Mouse (Mus musculus) CH12.LX (cell line): Measurements from ENCODE around the gene Sst. TPM values are rescaled to one million over a fixed set of nuclear protein-coding genes. Genes with fewer than 3 reads are reported as not detected.

Source experiments
- DNase-seq: peaks from one replicate; pipeline ENCODE4 v3.0.0-alpha.2; 2013; ENCODE audit errors: extremely low read depth
- H3K27ac ChIP-seq: 2 replicates; pipeline ENCODE4 v1.5.1; 2012; ENCODE audit warnings: low read depth, mild to moderate bottlenecking, control low read depth, moderate library complexity; ENCODE audit not compliant: insufficient read depth
- H3K27me3 ChIP-seq: replicated peaks from 2 replicates; pipeline ENCODE3; 2012; ENCODE audit warnings: inconsistent platforms
- H3K36me3 ChIP-seq, 2 experiments: replicated peaks in 1 of 2; 2 replicates each; pipeline versions ENCODE3 to v1.6.1; 2012; ENCODE audit warnings: inconsistent platforms in 1 of 2, low read length in 1 of 2, mild to moderate bottlenecking in 1 of 2, mixed read lengths in 1 of 2, moderate library complexity in 1 of 2; ENCODE audit not compliant: control insufficient read depth in 1 of 2, insufficient read depth in 1 of 2
- H3K4me1 ChIP-seq, 2 experiments: 2 replicates each; pipeline ENCODE4 v1.6.1; 2012; ENCODE audit warnings: inconsistent platforms in 1 of 2, moderate library complexity in 1 of 2; ENCODE audit not compliant: insufficient read depth in 2 of 2, control insufficient read depth in 1 of 2
- H3K4me2 ChIP-seq: 2 replicates; pipeline ENCODE4 v1.6.1; 2012; ENCODE audit warnings: low read depth, mild to moderate bottlenecking, control low read depth; ENCODE audit not compliant: poor library complexity, insufficient read depth, severe bottlenecking
- H3K4me3 ChIP-seq, 3 experiments: fragments of 150-350 bp in 1 of 3; sonication (generic) in 1 of 3; replicated peaks in 1 of 3; 2 replicates each; pipeline versions ENCODE3 to v1.5.1; 2011 to 2012; ENCODE audit warnings: low read depth in 2 of 3, low read length in 2 of 3, mild to moderate bottlenecking in 2 of 3, moderate library complexity in 2 of 3, control low read depth in 1 of 3, improper control_type of control experiment in 1 of 3, inconsistent platforms in 1 of 3, mixed read lengths in 1 of 3; ENCODE audit not compliant: poor library complexity in 1 of 3
- H3K79me2 ChIP-seq: replicated peaks from 2 replicates; pipeline ENCODE4 v1.6.1; 2012; ENCODE audit warnings: mild to moderate bottlenecking, moderate library complexity; ENCODE audit not compliant: control insufficient read depth, poor library complexity, insufficient read depth, severe bottlenecking; ENCODE audit errors: extremely low read depth
- H3K9ac ChIP-seq: 2 replicates; pipeline ENCODE4 v1.6.1; 2012; ENCODE audit warnings: low read depth, mild to moderate bottlenecking, control low read depth, moderate library complexity; ENCODE audit not compliant: insufficient read depth
- H3K9me3 ChIP-seq: replicated peaks from 2 replicates; pipeline ENCODE3; 2012; ENCODE audit warnings: low read length, inconsistent platforms, mixed read lengths
- BHLHE40 ChIP-seq: IDR thresholded peaks from 2 replicates; pipeline ENCODE4 v1.6.1; 2011; ENCODE audit warnings: mild to moderate bottlenecking, low read depth, low read length, improper control_type of control experiment
- CHD1 ChIP-seq: IDR thresholded peaks from 2 replicates; pipeline ENCODE4 v1.6.1; 2012; ENCODE audit warnings: low read depth, low read length, improper control_type of control experiment, inconsistent platforms
- CHD2 ChIP-seq: IDR thresholded peaks from 2 replicates; pipeline ENCODE4 v1.6.1; 2011; ENCODE audit warnings: low read length, improper control_type of control experiment
- CTCF ChIP-seq, 2 experiments: IDR thresholded peaks in 1 of 2; conservative IDR thresholded peaks in 1 of 2; 2 replicates each; pipeline ENCODE4 v1.5.1; 2011 to 2012; ENCODE audit warnings: low read depth in 2 of 2, low read length in 2 of 2, improper control_type of control experiment in 1 of 2, inconsistent platforms in 1 of 2, mild to moderate bottlenecking in 1 of 2, moderate library complexity in 1 of 2
- ELF1 ChIP-seq: IDR thresholded peaks from 2 replicates; pipeline ENCODE4 v1.6.1; 2014; ENCODE audit warnings: low read depth, mild to moderate bottlenecking, inconsistent platforms, low read length, improper control_type of control experiment
- EP300 ChIP-seq: IDR thresholded peaks from 2 replicates; pipeline ENCODE4 v1.6.1; 2011; ENCODE audit warnings: low read length, improper control_type of control experiment
- ETS1 ChIP-seq: conservative IDR thresholded peaks from 2 replicates; pipeline ENCODE4 v1.6.1; 2012; ENCODE audit warnings: low read depth, mild to moderate bottlenecking, inconsistent platforms, low read length, improper control_type of control experiment, moderate library complexity
- GABPA ChIP-seq: IDR thresholded peaks from 2 replicates; pipeline ENCODE4 v1.6.1; 2012; ENCODE audit warnings: low read depth, low read length, improper control_type of control experiment, inconsistent platforms; ENCODE audit not compliant: insufficient replicate concordance
- IRF4 ChIP-seq: IDR thresholded peaks from 2 replicates; pipeline ENCODE4 v1.6.1; 2014; ENCODE audit warnings: low read depth, mild to moderate bottlenecking, inconsistent platforms, low read length, improper control_type of control experiment
- JUN ChIP-seq: IDR thresholded peaks from 2 replicates; pipeline ENCODE4 v1.6.1; 2011; ENCODE audit warnings: low read depth, mild to moderate bottlenecking, low read length, improper control_type of control experiment, moderate library complexity; ENCODE audit not compliant: insufficient read depth
- JUND ChIP-seq: conservative IDR thresholded peaks from 2 replicates; pipeline ENCODE4 v1.6.1; 2011; ENCODE audit warnings: low read depth, low read length, improper control_type of control experiment
- KAT2A ChIP-seq: IDR thresholded peaks from 2 replicates; pipeline ENCODE4 v1.6.1; 2012; ENCODE audit warnings: low read length, improper control_type of control experiment, inconsistent platforms; ENCODE audit not compliant: insufficient replicate concordance
- MAX ChIP-seq: IDR thresholded peaks from 2 replicates; pipeline ENCODE4 v1.6.1; 2011; ENCODE audit warnings: low read length, improper control_type of control experiment
- MYC ChIP-seq: IDR thresholded peaks from 2 replicates; pipeline ENCODE4 v1.6.1; 2011; ENCODE audit warnings: low read depth, mild to moderate bottlenecking, improper control_type of control experiment, low read length
- PAX5 ChIP-seq: IDR thresholded peaks from 2 replicates; pipeline ENCODE4 v1.6.1; 2012; ENCODE audit warnings: low read length, inconsistent platforms, mixed read lengths
- POLR2A ChIP-seq: IDR thresholded peaks from 2 replicates; pipeline ENCODE4 v1.6.1; 2011; ENCODE audit warnings: low read depth, mild to moderate bottlenecking, improper control_type of control experiment, low read length
- SIN3A ChIP-seq: IDR thresholded peaks from 2 replicates; pipeline ENCODE4 v1.6.1; 2012; ENCODE audit warnings: low read length, improper control_type of control experiment, inconsistent platforms
- SMC3 ChIP-seq: IDR thresholded peaks from 2 replicates; pipeline ENCODE4 v1.6.1; 2011; ENCODE audit warnings: low read depth, low read length, improper control_type of control experiment
- TBP ChIP-seq: conservative IDR thresholded peaks from 2 replicates; pipeline ENCODE4 v1.6.1; 2011; ENCODE audit warnings: low read depth, low read length, improper control_type of control experiment
- TCF12 ChIP-seq: IDR thresholded peaks from 2 replicates; pipeline ENCODE4 v1.6.1; 2014; ENCODE audit warnings: low read depth, mild to moderate bottlenecking, inconsistent platforms, low read length, improper control_type of control experiment
- USF1 ChIP-seq: IDR thresholded peaks from 2 replicates; pipeline ENCODE4 v1.6.1; 2014; ENCODE audit warnings: low read depth, mild to moderate bottlenecking, inconsistent platforms, low read length, improper control_type of control experiment
- USF2 ChIP-seq: conservative IDR thresholded peaks from 2 replicates; pipeline ENCODE4 v1.6.1; 2011; ENCODE audit warnings: low read depth, low read length, improper control_type of control experiment
- ZC3H11A ChIP-seq: IDR thresholded peaks from 2 replicates; pipeline ENCODE4 v1.6.1; 2012; ENCODE audit warnings: low read depth, mild to moderate bottlenecking, inconsistent platforms, low read length, improper control_type of control experiment
- dilution Hi-C: fragments of 300-500 bp; cut with MboI; formaldehyde crosslinking; loops from 2 replicates; pipeline ENCODE4 v1.14.3; 2020; ENCODE audit warnings: low sequenced_read_pairs; ENCODE audit not compliant: extremely low pct_unique_long_range_greater_than_20kb, extremely low pct_ligation_motif_present
- in situ Hi-C: fragments of 300-500 bp; cut with MboI; formaldehyde crosslinking; loops from 3 replicates; pipeline ENCODE4 v1.14.3; 2019; ENCODE audit warnings: low sequenced_read_pairs, low pct_ligation_motif_present, low pct_unique_long_range_greater_than_20kb, mixed read lengths
- polyA plus RNA-seq: library from polyadenylated mRNA; unstranded; fragments of >175 nt; gene quantifications from 2 replicates; pipeline ENCODE4 v1.2.1, GENCODE M21; 2012; ENCODE audit warnings: low read depth; ENCODE audit not compliant: insufficient read length
- total RNA-seq, 2 experiments: library from RNA; depleted of rRNA; stranded (reverse); fragments of 300-350 nt in 1 of 2; fragments of >200 nt in 1 of 2; gene quantifications; 2 replicates each; pipeline ENCODE4 v1.2.3; 2012 to 2014

Sst gene
- total and polyA plus RNA-seq, 3 experiments = not detected

GRCm38 (mm10) chr16:23855242-23855641 lies 35.5 kb downstream of the Sst start:
- Histone ChIP-seq H3K4me3 (no peak overlapping the region), H3K4me1 (no peaks in the 10 kb centered on the region), H3K79me2 (0 out of 2 replicates have a peak, but pooled peaks cover 2% of the 10 kb centered on the region), H3K36me3 (no peaks in the 10 kb centered on the region), H3K27me3 (no peaks in the 10 kb centered on the region), H3K9me3 (no peaks in the 10 kb centered on the region), H3K4me2 (no peak overlapping the region), H3K27ac (no peak overlapping the region), H3K9ac (no peak overlapping the region)
- in situ Hi-C loops = no loop called here
- dilution Hi-C loops = no loop called here
- DNase-seq = no peak
- TF ChIP-seq TBP (no peak), GABPA (no peak), JUN (no peak), MYC (no peak), PAX5 (no peak), CHD1 (no peak), CTCF (conservative IDR thresholded peaks at IDR 0.05 in 1 of 2, IDR thresholded peaks at IDR 0.05 in 1 of 2; ENCODE audit: low read depth in 2 of 2, low read length in 2 of 2) (no peak), EP300 (no peak), JUND (no peak), CHD2 (no peak), IRF4 (no peak), ETS1 (no peak), SMC3 (no peak), BHLHE40 (no peak), SIN3A (no peak), USF1 (no peak)

- DNase-seq = no peak
- H3K4me3 ChIP-seq = no peak overlapping the region
- no peaks in the 10 kb centered on the region for H3K27me3 ChIP-seq
- in situ Hi-C loops (no loop called here), dilution Hi-C loops (no loop called here)
- no peak overlapping the region for H3K4me2 ChIP-seq
- no peaks in the 10 kb centered on the region for H3K4me1 ChIP-seq
- H3K79me2 ChIP-seq = 0 out of 2 replicates have a peak, but pooled peaks cover 2% of the 10 kb centered on the region
- no peak overlapping the region for H3K9ac ChIP-seq
- TF ChIP-seq SIN3A = no peak
- TF ChIP-seq JUN = no peak
- TF ChIP-seq TCF12 = no peak
- TF ChIP-seq ZC3H11A = no peak
- TF ChIP-seq KAT2A = no peak
- TF ChIP-seq SMC3 = no peak
- TF ChIP-seq CHD1 = no peak
- no peak for TF ChIP-seq POLR2A
- no peak for TF ChIP-seq ELF1
- no peak for TF ChIP-seq TBP
- TF ChIP-seq ETS1 = no peak
- no peak for TF ChIP-seq USF2
- no peak for TF ChIP-seq MAX
- TF ChIP-seq BHLHE40 = no peak
- no peak for TF ChIP-seq USF1
- H3K9me3 ChIP-seq = no peaks in the 10 kb centered on the region
- H3K27ac ChIP-seq = no peak overlapping the region
- no peaks in the 10 kb centered on the region for H3K36me3 ChIP-seq
Measured at GRCm38 (mm10) chr16:23849720-23850119, 41.0 kb downstream of the Sst start.
